Mouse (Mus musculus) neural tube, embryonic 13.5 days (tissue): ENCODE measurements around the gene Med27. TPM values are rescaled to one million over a fixed set of nuclear protein-coding genes. Genes with fewer than 3 reads are reported as not detected.

ENCODE experiments used
- ATAC-seq: fragments of 200-750 bp; cut with Nextera tagmentation; 2 replicates; pipeline ENCODE4 v1.8.0; 2017; ENCODE audit warnings: low read depth, mild to moderate bottlenecking, moderate TSS enrichment, moderate library complexity
- H3K27ac ChIP-seq: fragments of 300-500 bp; sonication (generic); replicated peaks from 2 replicates; pipeline ENCODE4 v1.5.1; 2015; ENCODE audit warnings: moderate library complexity, mild to moderate bottlenecking, inconsistent platforms
- H3K27me3 ChIP-seq: fragments of 300-500 bp; sonication (generic); 2 replicates; pipeline ENCODE4 v1.6.1; 2015; ENCODE audit warnings: mild to moderate bottlenecking, inconsistent platforms
- H3K36me3 ChIP-seq: fragments of 300-500 bp; sonication (generic); 2 replicates; pipeline ENCODE4 v1.6.1; 2015; ENCODE audit warnings: mild to moderate bottlenecking, inconsistent platforms
- H3K4me1 ChIP-seq: fragments of 300-500 bp; sonication (generic); replicated peaks from 2 replicates; pipeline ENCODE4 v1.6.1; 2015; ENCODE audit warnings: inconsistent platforms
- H3K4me2 ChIP-seq: fragments of 300-500 bp; sonication (generic); 2 replicates; pipeline ENCODE4 v1.6.1; 2015; ENCODE audit warnings: inconsistent platforms, mild to moderate bottlenecking, moderate library complexity
- H3K4me3 ChIP-seq: fragments of 300-500 bp; sonication (generic); 2 replicates; pipeline ENCODE4 v1.5.1; 2015; ENCODE audit warnings: mild to moderate bottlenecking, inconsistent platforms
- H3K9ac ChIP-seq: fragments of 300-500 bp; sonication (generic); 2 replicates; pipeline ENCODE4 v1.6.1; 2015; ENCODE audit warnings: moderate library complexity, mild to moderate bottlenecking, inconsistent platforms
- H3K9me3 ChIP-seq: fragments of 300-500 bp; sonication (generic); 2 replicates; pipeline ENCODE4 v1.6.1; 2016; ENCODE audit warnings: inconsistent platforms
- WGBS: fragments of 180-500 bp; shearing (Covaris S2); methylation state at CpG from one replicate; pipeline ENCODE4 v1.1.7; 2015; 5-methylcytosine and 5-hydroxymethylcytosine counted together
- polyA plus RNA-seq: library from polyadenylated mRNA; unstranded; fragments of >200 nt; fragmentation: Nextera tagmentation; extraction: Ambion mirVana; gene quantifications from 2 replicates; pipeline ENCODE4 v1.2.1, GENCODE M21; 2015

The Med27 gene
- polyA plus RNA-seq, 1 experiment from 2014 or later: 73.4 TPM

- WGBS: 65% methylated on average over 1 of the region's 1 CpGs
- no peaks in the 10 kb centered on the region for H3K27me3 ChIP-seq
- no peak overlapping the region for H3K27ac ChIP-seq
- no peak overlapping the region for H3K4me2 ChIP-seq
- no peaks in the 10 kb centered on the region for H3K36me3 ChIP-seq
- no peak for ATAC-seq
- H3K4me1 ChIP-seq: peaks cover 49% of the 10 kb centered on the region
- H3K9me3 ChIP-seq: no peaks in the 10 kb centered on the region
- H3K4me3 ChIP-seq: no peak overlapping the region
- H3K9ac ChIP-seq: no peak overlapping the region
Observed at GRCm38 (mm10) chr2:29401868-29402267, 55.2 kb downstream of the Med27 start.

- WGBS: 73% methylated on average over 3 of the region's 3 CpGs
- peak; percentile 51; the same call in 1 of the 2 replicates for ATAC-seq
- no peak overlapping the region for H3K9ac ChIP-seq
- H3K4me1 ChIP-seq: peaks cover 51% of the 10 kb centered on the region
- H3K27ac ChIP-seq: no peak overlapping the region
- no peak overlapping the region for H3K4me2 ChIP-seq
- H3K4me3 ChIP-seq: no peak overlapping the region
- no peaks in the 10 kb centered on the region for H3K9me3 ChIP-seq
- H3K36me3 ChIP-seq: no peaks in the 10 kb centered on the region
- H3K27me3 ChIP-seq: no peaks in the 10 kb centered on the region
Observed at GRCm38 (mm10) chr2:29402550-29403076, 56.0 kb downstream of the Med27 start.

- no peak overlapping the region for H3K9ac ChIP-seq
- no peak for ATAC-seq
- H3K36me3 ChIP-seq: no peaks in the 10 kb centered on the region
- H3K4me1 ChIP-seq: peaks cover 54% of the 10 kb centered on the region
- no peaks in the 10 kb centered on the region for H3K27me3 ChIP-seq
- H3K9me3 ChIP-seq: no peaks in the 10 kb centered on the region
- 54% methylated on average over 9 of the region's 9 CpGs for WGBS
- no peak overlapping the region for H3K4me3 ChIP-seq
- H3K4me2 ChIP-seq: no peak overlapping the region
- H3K27ac ChIP-seq: peak overlapping the region; percentile 33; the same call in 1 of the 2 replicates
Observed at GRCm38 (mm10) chr2:29403799-29404530, 57.3 kb downstream of the Med27 start.

- no peak for ATAC-seq
- H3K9me3 ChIP-seq: no peaks in the 10 kb centered on the region
- H3K27ac ChIP-seq: no peak overlapping the region
- no peak overlapping the region for H3K4me3 ChIP-seq
- no peak overlapping the region for H3K9ac ChIP-seq
- H3K36me3 ChIP-seq: no peaks in the 10 kb centered on the region
- WGBS: 89% methylated on average over 10 of the region's 10 CpGs
- no peaks in the 10 kb centered on the region for H3K27me3 ChIP-seq
- H3K4me2 ChIP-seq: no peak overlapping the region
- H3K4me1 ChIP-seq: peaks cover 54% of the 10 kb centered on the region
Observed at GRCm38 (mm10) chr2:29404931-29405330, 58.3 kb downstream of the Med27 start.

- ATAC-seq: no peak
- H3K4me3 ChIP-seq: no peak overlapping the region
- H3K27me3 ChIP-seq: no peaks in the 10 kb centered on the region
- no peaks in the 10 kb centered on the region for H3K9me3 ChIP-seq
- H3K27ac ChIP-seq: no peak overlapping the region
- H3K9ac ChIP-seq: no peak overlapping the region
- WGBS: 92% methylated on average over 2 of the region's 2 CpGs
- H3K36me3 ChIP-seq: no peaks in the 10 kb centered on the region
- peaks cover 53% of the 10 kb centered on the region for H3K4me1 ChIP-seq
- no peak overlapping the region for H3K4me2 ChIP-seq
Observed at GRCm38 (mm10) chr2:29405848-29406247, 59.2 kb downstream of the Med27 start.

- ATAC-seq: no peak
- Histone ChIP-seq H3K27me3 (no peaks in the 10 kb centered on the region), H3K36me3 (no peaks in the 10 kb centered on the region), H3K27ac (peak overlapping the region; percentile 43), H3K9ac (no peak overlapping the region), H3K4me3 (no peak overlapping the region), H3K4me2 (no peak overlapping the region), H3K4me1 (peaks cover 64% of the 10 kb centered on the region), H3K9me3 (no peaks in the 10 kb centered on the region)
- WGBS: 32% methylated on average over 3 of the region's 3 CpGs
Observed at GRCm38 (mm10) chr2:29407350-29407749, 60.7 kb downstream of the Med27 start.

- Histone ChIP-seq H3K9me3 (no peaks in the 10 kb centered on the region), H3K27me3 (no peaks in the 10 kb centered on the region), H3K4me1 (peaks cover 64% of the 10 kb centered on the region), H3K27ac (peak overlapping the region; percentile 46; the same call in 1 of the 2 replicates), H3K36me3 (no peaks in the 10 kb centered on the region), H3K9ac (no peak overlapping the region), H3K4me2 (no peak overlapping the region), H3K4me3 (no peak overlapping the region)
- ATAC-seq: no peak
- 56% methylated on average over 7 of the region's 7 CpGs for WGBS
Observed at GRCm38 (mm10) chr2:29407764-29408163, 61.1 kb downstream of the Med27 start.

- ATAC-seq: no peak
- 80% methylated on average over 7 of the region's 7 CpGs for WGBS
- no peak overlapping the region for H3K9ac ChIP-seq
- H3K4me1 ChIP-seq: peaks cover 56% of the 10 kb centered on the region
- no peaks in the 10 kb centered on the region for H3K36me3 ChIP-seq
- no peak overlapping the region for H3K27ac ChIP-seq
- H3K4me3 ChIP-seq: no peak overlapping the region
- no peaks in the 10 kb centered on the region for H3K9me3 ChIP-seq
- H3K27me3 ChIP-seq: no peaks in the 10 kb centered on the region
- no peak overlapping the region for H3K4me2 ChIP-seq
Observed at GRCm38 (mm10) chr2:29410884-29411283, 64.3 kb downstream of the Med27 start.

GRCm38 (mm10) chr2:29412458-29412857 is 65.8 kb downstream of the Med27 start:
- H3K4me3 ChIP-seq: no peak overlapping the region
- no peak for ATAC-seq
- WGBS: 55% methylated on average over 3 of the region's 3 CpGs

GRCm38 (mm10) chr2:29413259-29413993 is 66.8 kb downstream of the Med27 start:
- Histone ChIP-seq H3K9me3 (no peaks in the 10 kb centered on the region), H3K4me1 (peaks cover 48% of the 10 kb centered on the region), H3K36me3 (no peaks in the 10 kb centered on the region), H3K4me2 (no peak overlapping the region), H3K27ac (no peak overlapping the region), H3K9ac (no peak overlapping the region), H3K27me3 (no peaks in the 10 kb centered on the region), H3K4me3 (no peak overlapping the region)
- ATAC-seq: no peak
- 61% methylated on average over 13 of the region's 13 CpGs for WGBS

More at GRCm38 (mm10) chr2:29412458-29412857, 65.8 kb downstream of the Med27 start:
- Histone ChIP-seq H3K27ac (no peak overlapping the region), H3K27me3 (no peaks in the 10 kb centered on the region), H3K4me2 (no peak overlapping the region), H3K4me1 (peaks cover 51% of the 10 kb centered on the region), H3K9ac (no peak overlapping the region), H3K9me3 (no peaks in the 10 kb centered on the region), H3K36me3 (no peaks in the 10 kb centered on the region)

- H3K9ac ChIP-seq: no peak overlapping the region
- no peak overlapping the region for H3K4me3 ChIP-seq
- no peaks in the 10 kb centered on the region for H3K27me3 ChIP-seq
- H3K4me2 ChIP-seq: no peak overlapping the region
- no peaks in the 10 kb centered on the region for H3K9me3 ChIP-seq
- WGBS: 87% methylated on average over 7 of the region's 7 CpGs
- no peak for ATAC-seq
- no peak overlapping the region for H3K27ac ChIP-seq
- no peaks in the 10 kb centered on the region for H3K36me3 ChIP-seq
- peaks cover 63% of the 10 kb centered on the region for H3K4me1 ChIP-seq
Observed at GRCm38 (mm10) chr2:29414852-29415473, 68.3 kb downstream of the Med27 start.

GRCm38 (mm10) chr2:29418498-29418897 is 71.9 kb downstream of the Med27 start:
- Histone ChIP-seq H3K9me3 (no peaks in the 10 kb centered on the region), H3K27ac (no peak overlapping the region), H3K36me3 (no peaks in the 10 kb centered on the region), H3K4me1 (peaks cover 65% of the 10 kb centered on the region), H3K4me3 (no peak overlapping the region), H3K27me3 (no peaks in the 10 kb centered on the region), H3K9ac (no peak overlapping the region), H3K4me2 (no peak overlapping the region)
- no peak for ATAC-seq
- 65% methylated on average over 6 of the region's 6 CpGs for WGBS
